In genomic region chr1:132231470-132232274, GRCm38 (mm10) we compare ENCODE assay signal across 25 mouse cellular contexts. TPM values are rescaled to one million over a fixed set of nuclear protein-coding genes. Genes with fewer than 3 reads are reported as not detected.
DNase-seq lines count a peak whose midpoint lies in the region; ATAC-seq lines count a peak whose summit lies in the region.
"Had no signal": no experiment of that assay in that cellular context is flagged by ENCODE, and none has a peak within 500 bp of the region (broad histone marks: within the 10 kb centered on the region; RNA-seq: fewer than 3 reads in every experiment).

No protein-coding gene starts in this region.

- H3K9ac ChIP-seq in hindbrain, embryonic 12.5 days: 0 out of 2 replicates have a peak overlapping the region, but pooled peaks have one; percentile 27
- no peak overlapping the region for H3K9ac ChIP-seq in hindbrain, embryonic 14.5 days
- no peak overlapping the region for H3K9ac ChIP-seq in forebrain, embryonic 15.5 days (replicated peaks)
- peak overlapping the region; percentile 14; the same call in 1 of the 2 replicates for H3K9ac ChIP-seq in hindbrain, embryonic 16.5 days (ENCODE audit: low read depth, low read length)
- no peak overlapping the region for H3K9ac ChIP-seq in midbrain, embryonic 15.5 days
- H3K9ac ChIP-seq: limb, embryonic 13.5 days; liver, embryonic 13.5 days; lung, embryonic 14.5 days had no signal

- H3K36me3 ChIP-seq in hindbrain, embryonic 12.5 days: no peaks in the 10 kb centered on the region
- H3K36me3 ChIP-seq in hindbrain, embryonic 14.5 days (replicated peaks; ENCODE audit: control insufficient read depth, insufficient read depth): no peaks in the 10 kb centered on the region
- no peaks in the 10 kb centered on the region for H3K36me3 ChIP-seq in forebrain, embryonic 15.5 days
- H3K36me3 ChIP-seq in hindbrain, embryonic 16.5 days (ENCODE audit: control insufficient read depth, insufficient read depth, low read length): no peaks in the 10 kb centered on the region
- no peaks in the 10 kb centered on the region for H3K36me3 ChIP-seq in midbrain, embryonic 15.5 days (replicated peaks)
- H3K36me3 ChIP-seq: limb, embryonic 13.5 days; liver, embryonic 13.5 days had no signal

- WGBS in hindbrain, embryonic 12.5 days: 30% methylated on average over 7 of the region's 7 CpGs
- 31% methylated on average over 7 of the region's 7 CpGs for WGBS in hindbrain, embryonic 14.5 days
- 38% methylated on average over 7 of the region's 7 CpGs for WGBS in forebrain, embryonic 15.5 days
- 26% methylated on average over 7 of the region's 7 CpGs for WGBS in hindbrain, embryonic 16.5 days
- 23% methylated on average over 7 of the region's 7 CpGs for WGBS in midbrain, embryonic 15.5 days

- H3K27ac ChIP-seq in hindbrain, embryonic 12.5 days: peak overlapping the region; percentile 1; the same call in 1 of the 2 replicates
- H3K27ac ChIP-seq in hindbrain, embryonic 14.5 days: no peak overlapping the region
- 0 out of 2 replicates have a peak overlapping the region, but pooled peaks have one; percentile 7 for H3K27ac ChIP-seq in forebrain, embryonic 15.5 days (replicated peaks)
- H3K27ac ChIP-seq in hindbrain, embryonic 16.5 days (ENCODE audit: low read depth, low read length): no peak overlapping the region
- H3K27ac ChIP-seq in midbrain, embryonic 15.5 days: peak overlapping the region; percentile 69
- H3K27ac ChIP-seq: limb, embryonic 13.5 days; liver, embryonic 13.5 days had no signal

- H3K9me3 ChIP-seq in hindbrain, embryonic 12.5 days (replicated peaks): no peaks in the 10 kb centered on the region
- H3K9me3 ChIP-seq in hindbrain, embryonic 14.5 days (ENCODE audit: control insufficient read depth, low read length): no peaks in the 10 kb centered on the region
- no peaks in the 10 kb centered on the region for H3K9me3 ChIP-seq in forebrain, embryonic 15.5 days
- H3K9me3 ChIP-seq in hindbrain, embryonic 16.5 days (ENCODE audit: control insufficient read depth, low read length): no peaks in the 10 kb centered on the region
- no peaks in the 10 kb centered on the region for H3K9me3 ChIP-seq in midbrain, embryonic 15.5 days
- H3K9me3 ChIP-seq: limb, embryonic 13.5 days; liver, embryonic 13.5 days had no signal

- no peak overlapping the region for H3K4me3 ChIP-seq in hindbrain, embryonic 12.5 days
- H3K4me3 ChIP-seq in hindbrain, embryonic 14.5 days (replicated peaks; ENCODE audit: low read length): no peak overlapping the region
- H3K4me3 ChIP-seq in forebrain, embryonic 15.5 days: no peak overlapping the region
- no peak overlapping the region for H3K4me3 ChIP-seq in hindbrain, embryonic 16.5 days (ENCODE audit: low read length)
- H3K4me3 ChIP-seq in midbrain, embryonic 15.5 days: no peak overlapping the region
- H3K4me3 ChIP-seq: limb, embryonic 13.5 days; liver, embryonic 13.5 days had no signal

- no peak; the same call in 1 of the 2 replicates for ATAC-seq in hindbrain, embryonic 12.5 days (ENCODE audit: low FRiP score)
- no peak for ATAC-seq in hindbrain, embryonic 14.5 days (ENCODE audit: low FRiP score)
- no peak for ATAC-seq in forebrain, embryonic 15.5 days (replicated peaks)
- ATAC-seq in hindbrain, embryonic 16.5 days: no peak
- ATAC-seq in midbrain, embryonic 15.5 days (replicated peaks): 0 out of 2 replicates have a peak, but pooled peaks have one; percentile 49
- ATAC-seq: intestine, postnatal 0 days had no signal

- no peak overlapping the region for H3K4me2 ChIP-seq in hindbrain, embryonic 12.5 days (replicated peaks)
- H3K4me2 ChIP-seq in hindbrain, embryonic 14.5 days (replicated peaks): no peak overlapping the region
- no peak overlapping the region for H3K4me2 ChIP-seq in forebrain, embryonic 15.5 days (replicated peaks)
- H3K4me2 ChIP-seq in hindbrain, embryonic 16.5 days (ENCODE audit: low read length): no peak overlapping the region
- no peak overlapping the region for H3K4me2 ChIP-seq in midbrain, embryonic 15.5 days
- H3K4me2 ChIP-seq: limb, embryonic 13.5 days; liver, embryonic 13.5 days; lung, embryonic 14.5 days had no signal

- H3K4me1 ChIP-seq in hindbrain, embryonic 12.5 days: 0 out of 2 replicates have a peak, but pooled peaks cover 6% of the 10 kb centered on the region
- H3K4me1 ChIP-seq in hindbrain, embryonic 14.5 days (replicated peaks; ENCODE audit: control insufficient read depth, insufficient read depth, low read length): no peaks in the 10 kb centered on the region
- peaks cover 3% of the 10 kb centered on the region; the same call in 1 of the 2 replicates for H3K4me1 ChIP-seq in forebrain, embryonic 15.5 days
- H3K4me1 ChIP-seq in hindbrain, embryonic 16.5 days (ENCODE audit: control insufficient read depth, insufficient read depth, low read depth, low read length): no peaks in the 10 kb centered on the region
- H3K4me1 ChIP-seq in midbrain, embryonic 15.5 days: peaks cover 12% of the 10 kb centered on the region
- H3K4me1 ChIP-seq: limb, embryonic 13.5 days; liver, embryonic 13.5 days had no signal

- H3K27me3 ChIP-seq in hindbrain, embryonic 12.5 days: peaks cover 15% of the 10 kb centered on the region; the same call in 1 of the 2 replicates
- H3K27me3 ChIP-seq in hindbrain, embryonic 14.5 days (ENCODE audit: control insufficient read depth, insufficient read depth, low read length): no peaks in the 10 kb centered on the region
- no peaks in the 10 kb centered on the region for H3K27me3 ChIP-seq in forebrain, embryonic 15.5 days
- no peaks in the 10 kb centered on the region for H3K27me3 ChIP-seq in hindbrain, embryonic 16.5 days (replicated peaks; ENCODE audit: control insufficient read depth, insufficient read depth, low read length)
- H3K27me3 ChIP-seq in midbrain, embryonic 15.5 days (replicated peaks): no peaks in the 10 kb centered on the region

- DNase-seq in hindbrain, embryonic 14.5 days (ENCODE audit: low spot score): no peak
- no peak for DNase-seq in adrenal gland, postnatal 25 days
- DNase-seq in adrenal gland, postnatal 36 days: no peak
- DNase-seq: heart, postnatal 4 days; kidney, postnatal 10 days; liver, embryonic 13.5 days; lung, embryonic 14.5 days; lung, postnatal 36 days; right cerebral cortex, adult 18-20 months; thymus, postnatal 4 days had no signal

RNA-seq across cellular contexts. Expression of gene Gm10188, which starts 2.1 kb away (rescaled TPM):
- 0.49 TPM in 1 of 2 replicates, not detected in the other for polyA plus RNA-seq in hindbrain, embryonic 12.5 days (2016; fragmentation: Nextera tagmentation; extraction: Ambion mirVana)
- polyA plus RNA-seq in hindbrain, embryonic 14.5 days (2014; fragmentation: Nextera tagmentation; extraction: Ambion mirVana): 0.39 and 0.47 TPM in 2 replicates
- 0.56 and 0.60 TPM in 2 replicates for polyA plus RNA-seq in forebrain, embryonic 15.5 days (2015; fragmentation: Nextera tagmentation; extraction: Ambion mirVana)
- not detected in 2 replicates for polyA plus RNA-seq in hindbrain, embryonic 16.5 days (2015; fragmentation: Nextera tagmentation; extraction: Ambion mirVana)
- 0.58 TPM in 1 of 2 replicates, not detected in the other for polyA plus RNA-seq in midbrain, embryonic 15.5 days (2015; fragmentation: Nextera tagmentation; extraction: Ambion mirVana)
- not detected in 2 replicates for total RNA-seq in adrenal gland, postnatal 25 days (2021)
- not detected for total RNA-seq in adrenal gland, postnatal 36 days (2021)
- total RNA-seq: adrenal gland, adult 18-20 months; gastrocnemius, adult 8-10 months; granulocyte monocyte progenitor cell, adult 5-6 weeks; heart, postnatal 4 days; layer of hippocampus, adult 18-20 months; layer of hippocampus, postnatal 25 days; left cerebral cortex, postnatal 10 days; megakaryocyte-erythroid progenitor cell, adult 5-6 weeks had no signal
- polyA plus RNA-seq: embryonic facial prominence, embryonic 14.5 days; heart, embryonic 14.5 days; intestine, postnatal 0 days; limb, embryonic 13.5 days; liver, embryonic 13.5 days; lung, embryonic 14.5 days had no signal

RNA-seq across cellular contexts. Expression of gene AC124108.1, which starts 40.4 kb away (rescaled TPM):
- polyA plus RNA-seq in hindbrain, embryonic 12.5 days (2016; fragmentation: Nextera tagmentation; extraction: Ambion mirVana): 3.6 and 4.1 TPM in 2 replicates
- polyA plus RNA-seq in hindbrain, embryonic 14.5 days (2014; fragmentation: Nextera tagmentation; extraction: Ambion mirVana): 3.6 and 3.8 TPM in 2 replicates
- 2.5 and 2.8 TPM in 2 replicates for polyA plus RNA-seq in forebrain, embryonic 15.5 days (2015; fragmentation: Nextera tagmentation; extraction: Ambion mirVana)
- polyA plus RNA-seq in hindbrain, embryonic 16.5 days (2015; fragmentation: Nextera tagmentation; extraction: Ambion mirVana): 1.8 and 2.3 TPM in 2 replicates
- polyA plus RNA-seq in midbrain, embryonic 15.5 days (2015; fragmentation: Nextera tagmentation; extraction: Ambion mirVana): 3.7 and 3.8 TPM in 2 replicates
- total RNA-seq in adrenal gland, postnatal 25 days (2021): not detected in 2 replicates
- total RNA-seq in adrenal gland, postnatal 36 days (2021): under 1 TPM in 1 of 2 experiments, not detected in 1; 0.07 TPM
- total RNA-seq: adrenal gland, adult 18-20 months; gastrocnemius, adult 8-10 months; granulocyte monocyte progenitor cell, adult 5-6 weeks; heart, postnatal 4 days; megakaryocyte-erythroid progenitor cell, adult 5-6 weeks had no signal
- polyA plus RNA-seq: heart, embryonic 14.5 days; intestine, postnatal 0 days; liver, embryonic 13.5 days had no signal

RNA-seq across cellular contexts. Expression of gene Lemd1, which starts 40.4 kb away (rescaled TPM):
- polyA plus RNA-seq in hindbrain, embryonic 12.5 days (2016; fragmentation: Nextera tagmentation; extraction: Ambion mirVana): 10.8 and 12.7 TPM in 2 replicates
- polyA plus RNA-seq in hindbrain, embryonic 14.5 days (2014; fragmentation: Nextera tagmentation; extraction: Ambion mirVana): 15.9 and 22.1 TPM in 2 replicates
- polyA plus RNA-seq in forebrain, embryonic 15.5 days (2015; fragmentation: Nextera tagmentation; extraction: Ambion mirVana): 13.9 and 16.2 TPM in 2 replicates
- polyA plus RNA-seq in hindbrain, embryonic 16.5 days (2015; fragmentation: Nextera tagmentation; extraction: Ambion mirVana): 11.4 and 14.0 TPM in 2 replicates
- 14.9 and 19.8 TPM in 2 replicates for polyA plus RNA-seq in midbrain, embryonic 15.5 days (2015; fragmentation: Nextera tagmentation; extraction: Ambion mirVana)
- not detected in 2 replicates for total RNA-seq in adrenal gland, postnatal 25 days (2021)
- under 1 TPM; 0.33 TPM for total RNA-seq in adrenal gland, postnatal 36 days (2021)
- total RNA-seq: granulocyte monocyte progenitor cell, adult 5-6 weeks; heart, postnatal 4 days; megakaryocyte-erythroid progenitor cell, adult 5-6 weeks had no signal
- polyA plus RNA-seq: heart, embryonic 14.5 days; liver, embryonic 13.5 days had no signal

Comparison
In these comparisons a context has a peak if more than half of its experiments do, and no peak if none do; other contexts are left out.
1. H3K27ac ChIP-seq: peak in hindbrain, embryonic 12.5 days (single experiment), forebrain, embryonic 15.5 days (single experiment) and midbrain, embryonic 15.5 days (single experiment); none in hindbrain, embryonic 14.5 days (single experiment) and hindbrain, embryonic 16.5 days (single experiment).
2. H3K9ac ChIP-seq: peak in hindbrain, embryonic 12.5 days (single experiment) and hindbrain, embryonic 16.5 days (single experiment); none in hindbrain, embryonic 14.5 days (single experiment), forebrain, embryonic 15.5 days (single experiment) and midbrain, embryonic 15.5 days (single experiment).